Mouse (Mus musculus): Measurements from ENCODE around the gene Vps37b.
A peak's percentile ranks its signal among the peaks of the same experiment; 100 is the strongest.

Vps37b gene

GRCm38 (mm10) chr5:124001274-124001673 is 30.8 kb downstream of the Vps37b start:
- no peak for DNase-seq

- peak; percentile 69 to 91 for DNase-seq
Measured at GRCm38 (mm10) chr5:124000824-124001223, 31.2 kb downstream of the Vps37b start.

- no peak for DNase-seq
Measured at GRCm38 (mm10) chr5:123998370-123998769, 33.7 kb downstream of the Vps37b start.

- no peak for DNase-seq
Measured at GRCm38 (mm10) chr5:123997811-123998210, 34.3 kb downstream of the Vps37b start.

- no peak for DNase-seq
Measured at GRCm38 (mm10) chr5:123997211-123997751, 34.8 kb downstream of the Vps37b start.

- no peak for DNase-seq
Measured at GRCm38 (mm10) chr5:123996695-123997094, 35.4 kb downstream of the Vps37b start.

GRCm38 (mm10) chr5:123996194-123996593 is 35.9 kb downstream of the Vps37b start:
- no peak for DNase-seq

GRCm38 (mm10) chr5:123995388-123995787 is 36.7 kb downstream of the Vps37b start:
- DNase-seq: no peak

GRCm38 (mm10) chr5:123994468-123994867 is 37.6 kb downstream of the Vps37b start:
- no peak for DNase-seq

- no peak for DNase-seq
Measured at GRCm38 (mm10) chr5:123993263-123994036, 38.6 kb downstream of the Vps37b start.

- peak; percentile 66 to 88 for DNase-seq
Measured at GRCm38 (mm10) chr5:123992794-123993193, 39.3 kb downstream of the Vps37b start.

- no peak for DNase-seq
Measured at GRCm38 (mm10) chr5:123992193-123992637, 39.9 kb downstream of the Vps37b start.

GRCm38 (mm10) chr5:123991321-123991720 is 40.7 kb downstream of the Vps37b start:
- DNase-seq: no peak

GRCm38 (mm10) chr5:123989941-123990885 is 41.9 kb downstream of the Vps37b start:
- no peak for DNase-seq

- DNase-seq: no peak
Measured at GRCm38 (mm10) chr5:123987511-123987910, 44.6 kb downstream of the Vps37b start.

- DNase-seq: no peak
Measured at GRCm38 (mm10) chr5:123986925-123987324, 45.1 kb downstream of the Vps37b start.

- peak in 1 of 2 experiments; percentile 4 for DNase-seq
Measured at GRCm38 (mm10) chr5:123985434-123985833, 46.6 kb downstream of the Vps37b start.

- peak in 1 of 2 experiments; percentile 1 for DNase-seq
Measured at GRCm38 (mm10) chr5:123982838-123983237, 49.2 kb downstream of the Vps37b start.

GRCm38 (mm10) chr5:123981250-123981554 is 50.9 kb downstream of the Vps37b start:
- DNase-seq: peak in 1 of 2 experiments; percentile 40

GRCm38 (mm10) chr5:123980521-123981249 is 51.4 kb downstream of the Vps37b start:
- DNase-seq: peak in 1 of 2 experiments; percentile 12

GRCm38 (mm10) chr5:123979980-123980369 is 52.1 kb downstream of the Vps37b start:
- peak in 1 of 2 experiments; percentile 1 for DNase-seq

GRCm38 (mm10) chr5:123979221-123979979 is 52.7 kb downstream of the Vps37b start:
- peak in 1 of 2 experiments; percentile 2 for DNase-seq

Data from spleen, adult 18-20 months (tissue).